Mouse (Mus musculus): ENCODE measurements around the gene Sptb. TPM values are rescaled to one million over a fixed set of nuclear protein-coding genes. Genes with fewer than 3 reads are reported as not detected.

Gene Sptb
- total RNA-seq (2015; ENCODE audit: low replicate concordance) (261 and 284 TPM in 2 replicates), total RNA-seq (2017; ENCODE audit: low replicate concordance) (799 and 1,028 TPM in 2 replicates)

- ATAC-seq (replicated peaks; ENCODE audit: low FRiP score, poor library complexity, severe bottlenecking) = peak; percentile 43
Measured at GRCm38 (mm10) chr12:76710351-76711100, at the start of gene Sptb. Gene Sptb (minus strand): TSS chr12:76710547.

DNA sequence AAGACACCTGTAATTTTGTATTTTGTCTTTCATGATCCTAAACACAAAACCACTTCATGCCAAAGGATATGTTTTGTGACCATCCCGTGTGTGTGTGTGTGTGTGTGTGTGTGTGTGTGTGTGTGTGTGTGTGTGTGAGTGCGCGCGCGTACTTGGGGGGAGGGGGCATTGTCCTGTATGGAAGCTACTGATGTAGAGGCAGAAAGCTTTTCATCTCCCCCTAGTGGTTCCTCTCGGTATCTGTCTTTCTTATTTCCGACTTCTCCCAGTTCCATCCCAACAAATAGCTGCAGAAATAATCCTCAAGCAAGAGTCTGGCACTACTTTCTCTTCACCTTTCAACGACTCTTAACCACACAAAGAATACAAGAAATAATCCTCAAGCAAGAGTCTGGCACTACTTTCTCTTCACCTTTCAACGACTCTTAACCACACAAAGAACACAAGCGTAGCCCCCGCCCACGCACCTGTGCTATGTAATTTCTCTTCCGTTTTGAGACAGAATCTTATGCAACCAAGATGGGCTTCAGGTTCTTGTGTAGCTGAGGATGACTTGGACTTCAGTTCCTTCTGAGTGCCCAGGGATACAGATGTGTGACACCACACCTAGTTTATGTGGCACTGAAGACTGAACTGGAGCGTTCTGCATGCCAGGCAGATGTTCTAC is 42.4 kb upstream of the Sptb start:
- peak; percentile 90 for ATAC-seq (replicated peaks; ENCODE audit: low FRiP score, poor library complexity, severe bottlenecking)

GRCm38 (mm10) chr12:76750866-76751459 is 40.6 kb upstream of the Sptb start:
- ATAC-seq (replicated peaks; ENCODE audit: low FRiP score, poor library complexity, severe bottlenecking) = no peak

DNA sequence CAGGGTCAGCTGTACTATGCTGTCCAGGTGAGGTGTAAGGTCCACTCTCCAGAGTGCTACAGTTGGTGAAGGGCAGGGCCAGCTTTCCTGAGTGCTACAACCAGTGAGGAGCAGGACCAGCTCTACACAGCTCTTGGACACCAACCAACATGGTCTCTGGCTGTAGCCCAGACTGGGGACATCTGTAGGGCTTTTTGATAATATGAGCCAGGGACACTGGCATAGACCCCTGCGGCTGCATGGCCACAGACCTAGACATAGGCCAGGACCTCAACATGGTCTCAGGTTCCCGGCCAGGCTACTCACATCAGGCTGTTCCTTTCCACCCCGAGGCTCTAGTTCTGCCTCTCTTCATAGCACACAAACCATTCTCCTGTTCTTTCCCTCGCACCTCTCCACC is 17.6 kb upstream of the Sptb start:
- ATAC-seq (replicated peaks; ENCODE audit: low FRiP score, poor library complexity, severe bottlenecking) = no peak

- no peak for ATAC-seq (replicated peaks; ENCODE audit: low FRiP score, poor library complexity, severe bottlenecking)
Measured at GRCm38 (mm10) chr12:76722026-76722425, 11.7 kb upstream of the Sptb start.

GRCm38 (mm10) chr12:76720572-76720971 is 10.2 kb upstream of the Sptb start:
- peak; percentile 74 for ATAC-seq (replicated peaks; ENCODE audit: low FRiP score, poor library complexity, severe bottlenecking)

DNA sequence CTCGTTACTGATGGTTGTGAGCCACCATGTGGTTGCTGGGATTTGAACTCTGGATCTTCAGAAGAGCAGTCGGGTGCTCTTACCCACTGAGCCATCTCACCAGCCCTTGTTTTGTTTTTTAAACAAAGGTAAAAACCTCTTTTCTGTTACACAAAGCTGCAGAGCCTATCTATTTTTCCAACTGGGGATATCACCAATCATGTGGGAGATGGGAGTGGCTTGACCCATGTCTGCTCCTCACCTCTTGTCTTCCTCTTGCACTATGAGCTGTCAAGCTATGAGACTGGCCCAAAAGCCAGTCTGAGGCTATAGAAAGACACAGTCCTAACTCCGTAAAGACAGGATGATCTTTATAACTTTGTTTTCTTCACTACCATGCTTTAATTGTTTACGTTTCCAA is 8.0 kb upstream of the Sptb start:
- 0 out of 2 replicates have a peak, but pooled peaks have one; percentile 52 for ATAC-seq (replicated peaks; ENCODE audit: low FRiP score, poor library complexity, severe bottlenecking)

GRCm38 (mm10) chr12:76709795-76710350 is 474 bp downstream of the Sptb start:
- peak; percentile 86 for ATAC-seq (replicated peaks; ENCODE audit: low FRiP score, poor library complexity, severe bottlenecking)

- ATAC-seq (replicated peaks; ENCODE audit: low FRiP score, poor library complexity, severe bottlenecking) = peak; percentile 58
Measured at GRCm38 (mm10) chr12:76708956-76709794, 1.2 kb downstream of the Sptb start.

DNA sequence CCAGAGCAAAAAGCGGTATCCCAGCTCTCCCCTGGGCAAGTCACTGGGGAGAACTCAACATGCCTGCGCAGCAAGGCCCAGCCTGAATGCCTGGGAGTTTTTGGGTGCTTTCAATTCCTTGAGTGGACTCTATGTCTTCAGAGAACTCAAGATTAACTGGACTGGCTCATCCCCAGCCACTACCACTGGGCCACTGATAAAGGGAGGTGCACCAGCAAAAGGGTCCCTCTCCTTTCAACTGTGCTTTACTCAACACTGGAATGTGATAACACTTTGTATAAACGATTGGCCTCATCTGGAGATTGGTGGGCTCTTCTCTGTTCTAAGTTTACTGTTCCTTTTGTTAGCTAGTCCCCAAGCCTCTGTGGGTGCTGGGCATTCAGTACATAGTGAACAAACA is 2.2 kb downstream of the Sptb start:
- peak; percentile 46 for ATAC-seq (replicated peaks; ENCODE audit: low FRiP score, poor library complexity, severe bottlenecking)

GRCm38 (mm10) chr12:76696380-76696935 is 13.9 kb downstream of the Sptb start:
- ATAC-seq (replicated peaks; ENCODE audit: low FRiP score, poor library complexity, severe bottlenecking) = no peak

DNA sequence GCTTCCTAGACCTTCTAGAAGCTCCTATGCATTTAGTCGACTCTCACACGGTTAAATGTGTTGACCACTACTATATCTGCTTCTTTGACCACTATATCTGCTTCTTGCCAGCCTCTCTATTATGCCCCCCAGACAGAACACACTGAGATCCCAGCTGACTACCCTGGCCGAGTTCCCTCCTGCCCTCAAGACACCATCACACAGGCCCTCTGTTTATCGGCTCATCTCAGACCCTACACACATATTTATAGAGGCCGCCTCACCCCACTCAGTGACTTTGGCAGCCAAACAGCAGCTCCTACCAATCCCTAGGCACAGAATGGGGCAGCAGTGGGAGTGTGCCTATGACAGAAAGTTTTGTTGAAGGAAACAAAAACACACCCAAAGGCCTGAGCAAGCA is 14.6 kb downstream of the Sptb start:
- ATAC-seq (replicated peaks; ENCODE audit: low FRiP score, poor library complexity, severe bottlenecking) = no peak

DNA sequence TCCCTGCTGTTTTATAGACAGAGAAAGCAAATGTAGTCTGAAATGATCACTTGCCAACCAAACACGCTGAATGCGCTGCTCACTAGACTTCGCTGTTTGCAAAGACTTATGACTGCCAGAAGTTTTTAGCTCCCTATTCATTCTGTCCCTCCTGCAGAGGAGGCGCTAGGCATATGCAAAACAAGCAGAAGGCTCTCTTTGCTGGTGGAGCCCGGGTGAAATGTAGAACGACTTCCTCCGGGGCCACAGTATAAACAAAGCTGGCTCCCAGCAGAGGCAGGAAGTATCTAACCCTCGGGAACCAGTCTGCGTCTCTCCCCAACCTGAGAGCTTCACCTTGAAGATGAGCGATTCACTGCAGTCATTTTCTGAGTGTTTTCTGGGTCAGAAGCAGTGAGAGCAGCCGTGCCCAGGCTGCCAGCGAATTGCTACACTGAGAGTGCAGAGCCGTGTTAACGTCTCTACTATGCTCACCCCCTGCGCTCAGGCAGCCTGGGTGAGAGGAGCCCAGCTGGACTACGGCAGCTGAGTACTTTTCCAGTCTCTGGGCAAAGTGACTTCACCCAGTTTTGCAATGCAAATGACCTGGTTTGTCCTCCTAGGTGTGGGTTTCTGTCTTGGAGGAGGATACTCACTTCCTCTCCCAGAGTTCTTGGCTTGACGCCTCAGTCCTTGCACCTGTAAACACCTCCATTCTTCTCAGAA is 15.4 kb downstream of the Sptb start:
- peak; percentile 51; the same call in 1 of the 2 replicates for ATAC-seq (replicated peaks; ENCODE audit: low FRiP score, poor library complexity, severe bottlenecking)

DNA sequence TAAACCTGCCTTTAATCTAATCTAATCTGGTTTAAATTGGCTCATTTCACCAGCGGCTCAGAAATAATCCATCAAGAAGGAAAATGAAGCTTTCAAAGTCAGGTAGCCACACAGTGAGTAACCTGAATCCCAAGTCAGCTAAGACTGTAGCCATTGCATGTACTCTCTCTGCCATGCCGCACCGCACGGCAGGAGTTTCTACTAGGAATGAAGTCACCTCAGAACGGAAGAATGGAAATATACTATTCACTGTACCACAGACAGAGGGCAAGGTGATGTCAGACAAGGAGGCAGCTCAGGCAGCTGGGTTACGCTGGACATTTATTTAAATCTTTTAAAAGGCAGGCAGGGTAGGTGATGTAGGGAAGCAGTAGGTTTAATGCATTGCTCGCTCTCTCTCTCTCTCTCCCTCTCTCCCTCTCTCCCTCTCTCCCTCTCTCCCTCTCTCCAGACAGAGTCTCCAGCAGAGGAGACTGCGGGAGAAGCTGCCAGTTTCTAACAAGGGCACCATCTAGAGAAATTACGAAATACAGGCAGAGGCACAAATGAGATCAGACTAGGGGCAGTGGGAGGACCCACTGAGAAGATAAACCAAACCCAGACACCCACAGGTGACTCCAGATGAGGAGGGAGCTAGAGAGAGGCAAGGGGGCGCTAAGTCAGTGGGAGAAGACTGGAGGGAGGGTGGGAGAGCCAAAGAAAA is 22.7 kb downstream of the Sptb start:
- no peak for ATAC-seq (replicated peaks; ENCODE audit: low FRiP score, poor library complexity, severe bottlenecking)

DNA sequence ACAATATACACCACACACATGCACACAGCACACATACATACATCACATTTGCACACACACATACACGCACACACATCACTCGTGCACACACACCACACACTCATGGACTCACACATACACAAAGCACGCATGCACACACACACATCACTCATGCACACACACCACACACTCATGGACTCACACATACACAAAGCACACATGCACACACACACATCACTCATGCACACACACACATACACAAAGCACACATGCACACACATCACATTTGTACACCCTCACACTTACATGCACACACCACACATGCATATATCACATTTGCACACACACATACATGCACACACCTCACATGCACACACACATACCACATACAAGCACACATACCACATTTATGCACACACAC is 24.7 kb downstream of the Sptb start:
- ATAC-seq (replicated peaks; ENCODE audit: low FRiP score, poor library complexity, severe bottlenecking) = no peak

DNA sequence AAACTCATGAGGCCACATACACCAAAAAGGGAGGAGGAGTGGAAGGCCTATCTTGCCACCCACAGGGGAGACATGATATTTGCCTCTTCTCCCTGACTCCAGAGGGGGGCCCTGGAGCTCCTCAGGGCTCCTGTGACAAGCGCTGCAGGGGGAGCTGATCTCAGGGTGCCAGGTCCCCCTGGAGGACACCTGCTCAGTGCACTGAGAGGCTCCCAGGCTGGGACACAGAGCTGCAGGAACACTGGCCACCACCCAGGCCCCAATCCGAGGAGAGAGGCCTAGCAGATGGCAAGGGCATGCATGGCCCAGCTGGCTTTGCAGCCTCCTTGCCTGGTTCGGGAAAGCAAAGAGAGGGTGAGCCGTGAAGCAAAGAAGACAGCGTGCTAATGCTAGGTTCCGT is 25.9 kb downstream of the Sptb start:
- ATAC-seq (replicated peaks; ENCODE audit: low FRiP score, poor library complexity, severe bottlenecking) = no peak

DNA sequence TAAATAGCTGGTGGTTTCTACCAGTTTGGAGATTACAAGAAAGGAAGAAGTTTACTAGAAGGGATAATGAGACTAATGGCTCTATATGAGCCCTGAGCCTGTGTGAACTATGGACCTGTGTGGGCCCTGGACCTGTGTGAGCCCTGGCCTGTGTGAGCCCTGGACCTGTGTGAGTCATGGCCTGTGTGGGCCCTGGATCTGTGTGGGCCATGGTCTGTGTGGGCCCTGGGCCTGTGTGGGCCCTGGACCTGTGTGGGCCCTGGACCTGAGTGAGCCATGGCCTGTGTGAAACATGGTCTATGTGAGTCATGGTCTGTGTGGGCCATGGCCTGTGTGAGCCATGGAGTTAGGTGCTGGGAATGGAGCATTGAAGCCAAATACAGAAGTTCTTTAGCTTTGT is 28.4 kb downstream of the Sptb start:
- ATAC-seq (replicated peaks; ENCODE audit: low FRiP score, poor library complexity, severe bottlenecking) = no peak

DNA sequence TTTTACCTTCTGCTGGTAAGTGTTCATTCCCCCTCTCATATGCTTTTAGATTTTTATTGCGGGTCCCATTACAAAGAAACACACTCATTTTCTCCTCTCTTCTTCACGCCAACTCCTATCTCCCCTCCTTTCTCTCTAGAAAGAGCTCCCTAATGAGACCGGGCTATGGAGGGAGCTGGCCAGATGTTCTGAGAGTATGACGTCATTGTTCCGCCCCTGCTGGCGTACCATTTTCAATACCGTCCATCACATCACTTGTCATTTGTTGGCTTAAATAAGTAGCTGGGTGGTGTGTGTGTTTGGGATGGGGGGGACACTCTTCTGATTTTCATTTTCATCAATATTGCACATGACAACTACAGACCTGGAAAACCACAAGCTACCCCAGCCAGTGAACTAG is 33.3 kb downstream of the Sptb start:
- no peak for ATAC-seq (replicated peaks; ENCODE audit: low FRiP score, poor library complexity, severe bottlenecking)

Measured in erythroblast, adult 5-6 weeks (primary cell).